Mouse (Mus musculus): Measurements from ENCODE around the gene Mterf4.

The Mterf4 gene

DNA sequence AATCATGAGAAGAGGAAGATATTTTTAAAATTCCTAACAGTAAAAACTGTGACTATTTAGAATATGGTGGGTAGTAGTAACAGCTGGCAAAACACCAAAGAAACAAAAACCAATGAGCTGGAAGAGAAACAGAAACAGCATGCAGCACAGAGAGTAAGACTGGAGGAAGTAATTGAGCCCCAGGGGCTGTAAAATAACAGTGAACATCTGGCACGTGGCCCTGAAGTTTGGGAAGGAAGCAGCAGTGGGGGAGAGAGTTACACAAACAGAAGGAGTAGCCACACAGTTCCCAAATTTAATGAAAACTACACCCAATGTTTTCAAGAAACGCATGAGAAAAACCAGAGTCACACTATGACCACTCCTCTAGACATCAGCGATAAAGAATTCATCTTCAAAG is 38.5 kb downstream of the Mterf4 start:
- no peak for DNase-seq (ENCODE audit: low spot score)

DNA sequence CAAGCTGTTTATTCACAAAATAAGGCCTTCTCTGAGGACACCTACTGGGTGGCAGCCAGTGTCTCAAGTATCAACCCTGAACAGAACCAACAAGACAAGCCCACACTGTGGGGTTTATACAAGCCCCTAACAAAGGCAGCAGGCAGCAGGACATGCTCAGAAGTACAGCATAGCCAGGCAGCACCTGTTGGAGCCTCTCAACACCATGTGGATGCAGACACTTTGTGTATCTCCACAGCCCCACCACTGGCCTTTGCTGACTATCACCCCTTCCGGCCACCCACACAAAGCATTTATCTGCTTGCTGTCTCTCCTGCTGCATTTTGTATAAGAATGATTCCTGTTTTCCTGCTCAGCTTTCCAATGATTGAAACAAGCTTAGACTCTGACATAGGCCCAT is 48.2 kb downstream of the Mterf4 start:
- DNase-seq (ENCODE audit: low spot score) = no peak

DNA sequence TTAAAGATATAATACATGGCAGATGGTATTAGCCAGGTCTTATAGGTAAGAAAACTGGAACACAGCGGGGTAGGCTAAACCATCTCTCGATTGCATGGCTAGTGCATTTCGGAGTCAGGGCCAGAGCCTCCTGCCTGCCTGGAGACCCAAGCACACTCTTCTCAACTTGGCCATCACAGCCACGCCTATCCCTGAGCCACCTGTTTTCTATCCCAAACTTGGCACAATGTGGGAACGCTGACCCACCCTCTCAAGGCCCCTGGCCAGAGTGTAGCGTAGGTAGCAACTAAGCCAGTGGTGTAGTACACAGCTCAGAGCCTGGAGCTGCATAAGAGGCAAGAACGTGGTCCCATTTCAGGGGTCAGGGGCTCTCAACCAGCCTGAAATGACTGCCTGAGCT is 50.0 kb downstream of the Mterf4 start:
- no peak for DNase-seq (ENCODE audit: low spot score)

DNA sequence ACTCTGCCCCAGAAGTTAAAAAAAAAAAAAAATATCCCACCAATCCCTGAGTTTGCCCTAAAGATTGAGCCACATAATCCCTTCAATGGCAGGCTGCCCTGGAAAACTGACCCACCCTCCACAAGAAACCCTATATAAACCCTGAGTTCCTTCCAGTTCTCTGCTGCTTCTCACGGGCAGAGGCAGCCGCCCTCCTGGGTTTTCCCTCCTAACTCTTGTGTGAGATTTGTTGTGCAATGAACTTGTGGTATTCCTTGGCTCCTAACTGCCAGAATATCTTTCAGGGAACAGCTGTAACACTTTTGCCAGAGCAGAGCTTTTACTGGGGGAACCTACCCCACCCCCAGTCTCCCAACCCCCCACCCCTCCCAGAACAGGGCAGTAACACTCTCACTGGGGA is 53.1 kb downstream of the Mterf4 start:
- DNase-seq (ENCODE audit: low spot score) = no peak
